Mouse (Mus musculus) kidney, postnatal 10 days (tissue): ENCODE results near the gene Nupl2.

Experiments used
- DNase-seq: peaks from one replicate; pipeline ENCODE4 v3.0.0; 2021; ENCODE audit warnings: mixed read lengths

Nupl2 gene

DNA sequence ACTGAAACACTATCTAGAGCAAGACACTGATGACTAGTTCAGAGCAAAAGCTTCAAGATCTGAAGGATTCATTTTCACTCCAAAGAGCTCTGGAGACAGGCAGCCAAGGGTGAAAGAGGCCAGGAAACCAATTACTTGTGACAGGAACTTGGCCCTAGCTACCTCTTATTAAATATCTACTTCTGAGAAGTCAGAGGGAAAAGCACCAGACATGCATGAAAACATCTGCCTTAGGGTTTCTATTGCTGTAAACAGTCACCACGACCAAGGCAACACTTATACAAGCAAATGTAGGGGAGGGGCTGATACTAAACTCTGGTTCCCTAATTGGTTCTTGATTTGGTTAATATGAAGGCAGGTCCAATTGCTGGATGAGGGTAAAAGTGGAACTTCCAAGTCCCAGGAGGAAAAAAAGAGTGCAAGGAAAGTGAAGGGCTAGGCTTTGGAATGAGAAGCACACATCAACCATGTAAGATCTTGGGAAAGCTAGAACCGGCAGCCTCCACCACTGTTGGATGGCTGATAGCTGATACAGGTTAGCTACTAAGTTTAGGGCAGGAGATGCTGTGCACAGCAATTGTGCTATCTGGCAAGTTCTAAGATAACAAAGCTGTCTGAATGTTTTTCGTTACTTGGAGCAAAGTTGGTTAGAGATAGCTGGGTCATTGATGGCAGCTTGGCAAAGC, 49.2 kb downstream of the Nupl2 start:
- DNase-seq = peak; percentile 64

- no peak for DNase-seq
Measured at GRCm38 (mm10) chr5:24214547-24214878, 49.8 kb downstream of the Nupl2 start.

DNA sequence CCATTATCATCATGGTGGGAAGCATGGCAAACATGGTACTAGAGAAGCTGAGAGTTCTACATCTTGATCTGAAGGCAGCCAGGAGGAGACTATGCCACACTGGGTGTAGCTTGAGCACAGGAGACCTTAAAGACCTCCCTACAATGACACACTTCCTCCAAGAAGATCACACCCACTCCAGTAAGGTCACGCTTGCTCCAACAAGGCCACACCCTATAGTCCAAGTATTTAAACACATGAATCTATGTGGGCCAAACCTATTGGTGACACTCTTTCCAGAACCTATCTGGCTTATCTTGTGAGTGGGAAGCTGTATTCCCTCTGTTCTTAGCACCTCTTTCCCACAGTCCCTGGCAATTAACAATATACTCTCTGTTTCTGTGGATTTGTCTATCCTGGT, 50.1 kb downstream of the Nupl2 start:
- DNase-seq = no peak
